Mouse (Mus musculus): ENCODE results near the gene Ccser1.

GRCm38 (mm10) chr6:61258847-61259634 is 78.9 kb downstream of the Ccser1 start:
- TF ChIP-seq CTCF (IDR thresholded peaks at IDR 0.05; ENCODE audit: low read depth, low read length), result no peak
- no peak for TF ChIP-seq POLR2A (IDR thresholded peaks at IDR 0.05; ENCODE audit: extremely low read depth, insufficient read depth, low read length)
